Mouse (Mus musculus): ENCODE measurements around the gene Pam.
"Not testable (repeated sequence)": the region's sequence is repeated elsewhere in the genome, so short reads cannot be mapped to it uniquely, and the experiment has no call there.

Gene Pam

DNA sequence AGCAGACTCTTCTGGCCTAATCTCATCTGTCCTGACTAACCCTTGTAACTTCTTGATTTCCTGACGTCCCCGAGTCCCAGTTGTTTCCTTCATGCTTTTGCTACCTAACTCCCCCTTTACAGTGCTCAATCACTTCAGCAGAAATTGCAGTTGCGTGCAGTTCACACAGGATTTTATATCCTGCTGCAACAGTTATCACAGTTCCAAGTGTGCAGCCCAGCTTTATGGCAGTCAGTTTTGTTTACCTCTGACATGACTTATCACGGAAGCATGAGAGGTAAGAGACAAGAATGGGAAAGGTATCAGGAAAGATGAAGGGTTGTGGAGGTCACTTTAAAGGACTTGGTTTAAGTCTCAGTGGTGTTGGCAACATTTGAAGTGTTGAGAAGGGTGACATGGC lies 125.7 kb downstream of the Pam start:
- DNase-seq (ENCODE audit: low read depth, low spot score), result no peak

DNA sequence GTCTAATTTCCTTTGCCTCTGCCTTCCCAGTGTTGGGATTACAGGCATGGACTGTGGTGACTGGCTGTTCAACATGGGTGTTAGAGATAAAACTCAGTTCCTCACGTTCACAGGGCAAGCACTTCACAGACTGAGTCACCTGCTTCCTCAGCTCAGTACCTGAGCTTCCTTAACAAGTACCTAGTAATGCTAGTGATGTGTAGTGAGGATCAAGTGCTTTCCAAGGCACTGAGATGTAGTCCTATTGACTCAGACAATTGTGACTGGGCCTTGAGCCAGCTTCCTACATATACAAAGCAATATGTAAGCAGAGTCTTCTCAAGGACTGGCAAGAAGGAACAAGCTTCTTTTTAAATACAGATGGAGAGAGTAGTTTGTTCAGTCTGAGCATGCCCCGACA lies 131.7 kb downstream of the Pam start:
- no peak for DNase-seq (ENCODE audit: low read depth, low spot score)

DNA sequence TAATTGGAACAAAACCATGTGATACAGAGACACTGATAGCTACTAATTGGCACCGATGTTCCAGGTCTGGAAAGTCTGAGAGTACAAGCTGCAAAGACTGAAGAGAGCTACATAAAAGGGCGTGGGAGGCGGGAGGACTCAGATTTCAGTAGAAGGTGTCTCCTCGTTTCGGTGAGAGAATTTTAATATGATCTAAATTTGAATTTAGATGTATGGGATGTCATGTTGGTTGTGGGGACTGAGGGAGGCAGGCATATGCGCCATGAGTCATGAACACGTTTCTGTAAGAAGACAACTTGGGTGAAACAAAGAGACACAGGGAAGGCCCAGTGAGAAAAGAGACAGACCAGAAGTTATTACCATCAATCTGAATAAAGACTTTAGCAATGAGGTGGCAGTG lies 133.3 kb downstream of the Pam start:
- no peak for DNase-seq (ENCODE audit: low read depth, low spot score)

DNA sequence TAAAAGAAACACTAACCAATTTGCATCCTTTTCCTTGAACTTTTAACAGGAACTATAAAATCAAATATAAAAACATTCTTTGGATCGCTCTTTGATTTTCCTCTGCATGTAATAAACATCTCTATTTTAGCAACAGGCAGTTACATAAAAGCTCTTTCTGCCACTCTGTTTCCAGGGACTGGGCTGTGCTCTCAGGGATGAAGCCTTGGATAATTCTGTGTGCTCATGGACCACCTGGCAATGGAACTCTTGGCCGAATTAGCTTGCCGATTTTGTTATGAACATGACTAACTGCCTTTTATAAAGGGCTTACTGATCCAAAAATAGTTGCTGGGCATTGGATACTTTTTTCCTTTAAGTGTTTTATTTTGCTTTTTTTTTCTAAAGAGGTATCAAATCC lies 134.8 kb downstream of the Pam start:
- no peak for DNase-seq (ENCODE audit: low read depth, low spot score)

DNA sequence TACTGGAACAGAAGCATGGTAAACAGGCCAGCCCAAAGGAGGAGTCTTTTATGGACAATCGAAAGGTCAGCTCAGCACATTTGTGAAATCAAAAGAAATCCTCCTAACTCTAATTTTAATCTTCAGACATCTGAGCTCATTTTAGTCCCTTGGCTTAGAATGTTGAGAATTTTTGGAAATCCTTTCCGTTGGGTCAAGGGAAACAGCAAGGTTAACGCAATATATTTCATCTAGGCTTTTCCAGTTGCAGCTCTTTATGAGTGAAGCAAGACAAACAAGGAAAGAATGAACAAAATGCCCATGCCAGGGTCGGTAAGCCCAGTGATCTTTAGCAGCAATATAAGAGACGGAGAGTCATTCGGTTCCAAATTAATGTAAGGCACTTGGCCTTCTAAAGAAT lies 135.3 kb downstream of the Pam start:
- DNase-seq (ENCODE audit: low read depth, low spot score), result no peak

DNA sequence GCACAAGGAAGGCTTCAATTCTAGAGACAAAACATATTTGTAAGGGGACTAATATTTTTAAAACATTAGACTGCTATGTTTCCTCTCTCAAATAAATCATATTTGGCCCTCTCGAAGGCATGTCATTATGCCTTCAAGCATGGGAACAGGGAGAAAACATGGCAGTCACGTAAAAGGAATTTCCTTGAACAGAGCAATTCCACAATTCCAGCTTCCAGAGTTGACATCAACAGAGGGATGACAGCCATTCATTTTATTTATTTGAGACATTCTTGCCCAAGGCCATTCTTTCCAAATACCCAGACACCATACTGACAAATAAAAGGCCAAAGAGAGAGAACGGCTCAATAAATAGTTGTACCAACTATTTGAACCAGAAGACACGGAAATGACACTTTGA lies 136.7 kb downstream of the Pam start:
- no peak for DNase-seq (ENCODE audit: low read depth, low spot score)

DNA sequence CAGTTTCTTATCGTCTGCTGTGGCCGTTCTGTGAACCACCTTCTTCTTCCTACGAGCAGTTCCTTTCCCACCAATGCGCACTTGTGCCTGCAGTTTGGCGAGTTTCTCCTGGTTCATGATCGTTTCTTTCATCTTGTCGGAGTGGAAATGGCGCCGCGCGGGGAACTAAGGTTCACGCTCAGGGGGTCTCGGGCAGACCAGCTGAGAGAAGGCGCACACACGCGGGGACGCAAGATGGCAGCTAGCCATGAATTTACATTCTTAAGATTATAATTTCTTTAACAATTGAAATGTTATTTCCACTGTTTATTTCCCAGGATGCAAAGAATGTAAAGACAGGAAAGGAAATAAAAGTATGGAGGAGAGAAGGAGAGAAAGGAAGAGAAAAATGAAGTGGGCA lies 146.2 kb downstream of the Pam start:
- not testable (repeated sequence) for DNase-seq (ENCODE audit: low read depth, low spot score)

DNA sequence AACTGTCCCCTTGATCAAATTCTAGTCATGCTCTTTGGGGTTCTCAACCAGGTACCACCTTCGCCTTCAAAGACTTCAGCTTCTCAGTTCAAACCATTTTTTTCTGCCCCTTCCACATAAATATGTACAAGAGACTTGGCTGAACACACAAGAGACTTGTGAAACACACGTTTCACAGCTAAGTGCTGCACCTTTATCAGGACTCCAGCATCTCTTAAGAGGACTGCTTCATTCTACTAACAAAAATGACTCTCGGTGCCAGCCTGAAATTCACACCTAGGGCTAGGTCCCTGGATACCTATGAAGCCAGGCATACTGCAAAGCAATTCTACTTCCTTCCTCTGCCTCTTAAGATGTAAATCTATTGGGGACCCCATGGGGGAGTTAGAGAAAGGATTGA lies 148.3 kb downstream of the Pam start:
- no peak for DNase-seq (ENCODE audit: low read depth, low spot score)

DNA sequence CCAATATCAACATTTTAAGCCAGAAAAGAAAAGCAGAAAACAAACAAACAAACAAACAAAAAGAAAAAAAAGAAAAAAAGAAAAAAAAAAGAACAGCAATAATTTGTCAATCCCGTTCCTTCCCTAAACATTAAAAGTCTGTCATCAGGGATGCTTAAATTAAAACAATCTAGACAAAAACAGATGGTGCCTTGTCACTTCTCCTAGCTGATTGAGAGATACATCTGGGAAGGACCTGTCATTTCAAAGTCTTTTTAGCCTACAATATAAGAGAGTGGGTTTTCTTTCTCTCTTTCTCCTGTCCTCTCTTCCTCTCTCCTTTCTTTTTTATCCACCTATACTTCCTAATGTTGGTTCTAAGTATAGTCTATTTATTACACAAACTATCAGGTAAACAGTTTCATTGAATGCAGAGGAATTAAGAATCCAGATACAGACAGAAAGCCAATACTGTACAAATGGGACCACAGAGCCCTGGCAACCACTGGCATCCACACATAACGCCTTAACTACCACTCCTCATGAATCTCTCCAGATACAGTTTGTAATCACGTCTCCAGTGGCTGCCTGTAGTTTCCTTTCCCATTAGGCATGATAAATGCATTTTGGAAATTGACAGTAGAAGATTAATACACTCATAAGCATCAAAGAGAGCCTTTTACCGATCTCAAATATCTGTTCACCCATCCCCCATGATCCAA lies 151.4 kb downstream of the Pam start:
- DNase-seq (ENCODE audit: low read depth, low spot score), result no peak

DNA sequence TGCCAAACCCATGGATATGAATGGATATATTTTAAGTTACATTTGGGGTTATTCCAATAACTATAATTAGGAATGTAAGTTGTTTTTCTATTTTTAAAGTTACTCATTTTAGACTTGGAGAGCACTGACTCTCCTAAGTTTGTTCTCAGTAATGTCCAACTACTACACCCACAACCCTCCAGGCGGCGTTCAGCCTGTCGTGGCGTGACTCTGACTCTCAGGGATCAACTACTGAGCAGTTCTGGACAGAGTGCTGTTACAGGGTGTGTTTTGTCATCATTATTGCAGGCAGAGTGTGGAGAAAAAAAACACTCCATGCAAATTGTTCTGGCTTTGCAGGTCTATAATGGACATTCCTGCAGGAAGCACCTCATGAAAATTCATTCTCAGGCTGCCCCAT lies 152.0 kb downstream of the Pam start:
- no peak for DNase-seq (ENCODE audit: low read depth, low spot score)

DNA sequence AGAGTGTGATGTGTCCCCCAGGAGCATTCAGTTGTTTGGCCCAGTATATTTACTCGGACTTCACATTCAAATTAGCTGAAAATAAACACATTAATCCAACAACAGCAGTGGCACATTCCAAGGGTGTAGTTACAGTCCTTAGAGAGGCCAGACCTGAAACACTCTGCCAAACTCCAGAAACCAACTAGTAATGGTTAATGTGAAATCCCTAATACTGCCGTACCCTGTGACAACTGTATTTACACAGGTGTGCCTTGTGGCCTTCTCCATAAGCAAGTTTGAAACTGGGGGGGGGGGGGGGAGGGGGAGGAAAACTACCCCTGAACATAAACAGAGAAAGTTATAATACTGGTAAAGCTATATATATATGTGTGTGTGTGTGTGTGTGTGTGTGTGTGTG lies 152.5 kb downstream of the Pam start:
- no peak for DNase-seq (ENCODE audit: low read depth, low spot score)

DNA sequence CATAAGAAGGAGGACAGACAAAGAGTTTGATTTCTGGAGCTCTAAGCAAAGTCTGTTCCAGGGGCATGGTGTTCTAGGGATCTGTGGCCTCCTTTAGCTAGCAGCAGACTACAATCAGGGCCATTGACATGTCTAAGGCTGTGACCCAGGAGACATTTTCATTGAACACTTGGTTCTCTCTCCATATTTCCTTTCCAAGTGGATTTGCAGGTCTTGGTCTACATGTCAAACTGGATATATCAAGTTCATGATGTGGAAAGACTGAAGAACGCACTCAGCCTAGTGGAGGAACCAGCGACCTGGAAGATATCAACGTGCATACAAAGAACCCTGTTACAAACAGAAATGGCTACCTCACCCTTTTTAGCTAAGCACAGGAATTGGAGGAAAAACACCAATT lies 156.9 kb downstream of the Pam start:
- DNase-seq (ENCODE audit: low read depth, low spot score), result no peak

DNA sequence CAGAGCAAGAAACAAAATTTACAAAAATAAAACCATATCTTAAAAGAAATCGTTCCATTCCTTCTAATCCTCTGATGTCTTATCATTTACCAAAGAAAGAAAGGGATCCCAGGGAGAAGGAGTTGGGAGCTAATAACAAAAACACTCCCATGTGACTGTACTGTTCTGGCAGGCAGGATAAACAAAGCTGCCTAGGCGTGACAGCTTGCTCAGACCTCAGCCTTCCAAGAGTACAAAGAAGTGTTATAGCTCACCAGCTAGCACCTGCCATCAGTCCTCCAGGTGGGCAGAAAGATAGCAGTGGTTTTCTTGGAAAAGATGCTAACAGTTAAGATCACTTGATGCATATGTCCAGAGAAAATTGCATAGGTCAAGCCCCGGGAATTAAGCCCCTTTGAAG lies 157.4 kb downstream of the Pam start:
- DNase-seq (ENCODE audit: low read depth, low spot score), result no peak

DNA sequence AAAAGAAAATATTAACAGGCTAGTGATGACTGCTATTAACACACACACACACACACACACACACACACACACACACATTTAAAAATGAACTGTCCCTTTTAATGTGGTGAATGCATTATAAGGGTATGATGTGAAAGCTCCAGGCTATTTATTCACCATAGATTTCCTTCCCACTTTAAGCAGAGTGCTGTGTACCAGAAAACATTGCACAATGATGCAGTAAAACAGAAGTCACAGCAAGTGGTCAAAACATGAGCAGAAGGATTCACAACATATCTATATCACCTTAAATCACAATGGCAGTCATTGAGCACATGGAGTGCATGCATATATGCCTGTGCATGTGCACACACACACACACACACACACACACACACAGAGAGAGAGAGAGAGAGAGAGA lies 160.5 kb downstream of the Pam start:
- DNase-seq (ENCODE audit: low read depth, low spot score), result no peak

DNA sequence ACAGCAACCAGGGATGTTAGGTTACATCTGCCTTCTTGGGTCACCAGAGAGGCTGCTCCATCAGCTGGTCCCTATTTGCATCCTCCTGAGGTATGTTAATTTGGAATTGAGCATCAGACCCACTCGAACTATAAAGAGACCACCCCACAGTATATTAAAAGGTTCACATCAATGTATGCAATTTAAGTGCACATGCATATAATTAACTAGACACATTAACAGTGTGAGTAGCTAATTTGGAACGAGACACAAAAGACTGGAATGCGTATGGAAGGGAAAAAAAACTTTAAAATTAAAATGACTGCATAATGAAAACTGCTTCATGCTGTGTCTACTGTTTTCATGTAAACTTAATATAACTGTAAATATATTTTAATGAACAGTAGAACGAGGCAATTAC lies 164.2 kb downstream of the Pam start:
- DNase-seq (ENCODE audit: low read depth, low spot score), result no peak

DNA sequence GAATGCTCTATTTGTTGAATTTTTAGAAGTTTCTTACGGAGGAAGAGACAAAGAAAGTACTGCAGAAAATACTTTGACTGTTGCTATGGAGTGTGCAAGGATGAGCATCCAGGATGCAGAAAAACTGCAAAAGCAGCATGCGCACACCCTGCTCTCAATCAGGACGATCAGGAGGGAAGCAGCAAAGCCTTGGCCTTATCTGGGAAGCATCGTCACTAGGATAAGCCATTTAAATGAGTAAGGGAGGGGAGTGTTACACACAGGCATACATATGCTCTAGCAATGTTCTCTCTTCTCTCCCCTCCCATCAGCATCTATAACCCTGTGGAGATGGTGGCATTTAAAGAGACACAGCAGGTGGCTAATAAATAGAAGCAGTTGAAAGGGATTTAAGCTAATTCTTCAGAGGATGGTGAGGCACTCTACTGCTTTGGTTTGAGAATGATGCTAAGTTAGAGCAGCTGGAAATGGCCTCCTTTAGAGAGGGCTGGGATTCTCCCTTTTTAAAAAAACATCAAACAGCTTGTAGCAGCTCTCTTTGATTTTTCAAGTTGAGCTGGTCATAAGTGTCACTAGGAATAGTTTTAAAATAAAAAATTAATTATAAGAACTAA lies 165.9 kb downstream of the Pam start:
- DNase-seq (ENCODE audit: low read depth, low spot score), result no peak

DNA sequence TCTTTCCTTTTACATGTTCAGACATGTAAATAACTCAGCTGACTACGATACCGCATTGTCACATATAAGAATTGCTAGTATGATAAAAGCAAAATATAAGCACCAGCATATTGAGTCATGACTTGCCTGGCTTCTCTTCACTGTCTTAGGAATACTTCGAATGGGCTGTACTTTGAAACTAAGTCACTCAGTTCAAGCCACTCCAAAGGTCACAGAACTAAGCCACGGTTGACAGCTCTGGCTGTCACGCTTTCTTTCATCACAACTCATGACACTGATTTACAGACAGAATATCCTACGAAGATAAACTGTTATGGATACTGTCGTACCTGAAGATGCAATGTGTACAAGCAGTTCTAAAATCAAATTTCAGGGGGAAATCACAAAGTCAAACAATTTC lies 168.7 kb downstream of the Pam start:
- no peak for DNase-seq (ENCODE audit: low read depth, low spot score)

DNA sequence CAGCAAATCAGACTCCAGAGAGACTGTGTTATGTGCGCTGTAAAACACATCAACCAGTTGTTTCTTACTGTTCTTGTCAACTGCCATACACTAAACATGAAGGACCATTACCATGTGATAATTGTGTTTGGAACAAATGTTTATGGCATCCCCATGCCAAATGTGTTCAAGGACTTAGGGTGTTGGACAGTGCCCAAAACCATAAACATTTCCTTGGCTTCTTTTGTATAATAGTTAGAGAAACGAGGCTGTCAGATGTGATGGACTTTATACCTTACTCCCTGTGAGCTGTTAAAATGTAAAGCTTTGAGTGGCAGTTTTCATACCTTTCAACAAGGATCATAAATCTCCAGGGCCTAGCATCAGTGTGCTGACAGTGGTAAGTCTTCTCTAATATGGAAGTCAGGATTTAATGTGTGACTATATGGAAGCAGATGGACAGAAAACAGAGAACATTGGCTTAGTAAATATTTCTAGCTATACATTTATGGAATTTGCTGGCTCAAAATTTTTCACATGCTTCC lies 169.4 kb downstream of the Pam start:
- DNase-seq (ENCODE audit: low read depth, low spot score), result no peak

DNA sequence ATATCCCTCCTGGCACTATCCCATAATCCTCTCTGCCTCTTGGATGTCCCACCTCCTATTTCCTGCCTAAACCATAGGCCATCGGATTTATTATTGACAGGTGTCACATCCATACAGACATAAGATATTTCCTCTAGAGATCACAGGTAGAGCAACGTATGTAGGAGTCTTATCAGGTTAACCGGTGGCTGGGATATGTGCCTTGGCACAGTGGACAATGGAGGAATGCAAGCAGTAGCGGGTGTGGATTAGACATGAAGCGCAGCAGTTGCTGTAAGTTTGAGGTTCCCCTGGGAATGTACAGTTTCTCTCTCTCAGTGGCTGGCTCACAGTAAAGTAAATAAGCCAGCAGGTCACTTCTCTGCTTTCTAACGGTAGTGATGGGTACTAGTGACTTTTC lies 173.1 kb downstream of the Pam start:
- DNase-seq (ENCODE audit: low read depth, low spot score), result no peak

DNA sequence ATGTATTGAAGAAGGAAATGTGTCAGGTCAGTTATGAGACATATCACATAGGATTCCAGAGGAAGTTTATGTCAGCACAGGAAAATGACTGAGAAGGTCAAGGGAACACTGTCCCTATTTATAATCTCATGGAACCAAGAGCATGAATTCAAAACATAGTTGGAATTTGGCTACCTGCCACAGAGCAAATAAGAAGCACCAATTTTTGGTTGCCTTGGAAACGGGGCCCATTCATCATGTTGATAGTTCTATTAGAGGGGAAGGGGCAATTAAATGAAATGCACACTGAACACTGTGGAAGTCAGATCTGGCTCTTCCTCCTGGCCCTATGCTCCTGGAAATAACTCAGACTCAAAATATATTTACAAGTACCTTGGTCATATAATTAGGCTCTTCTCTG lies 173.6 kb downstream of the Pam start:
- no peak for DNase-seq (ENCODE audit: low read depth, low spot score)

DNA sequence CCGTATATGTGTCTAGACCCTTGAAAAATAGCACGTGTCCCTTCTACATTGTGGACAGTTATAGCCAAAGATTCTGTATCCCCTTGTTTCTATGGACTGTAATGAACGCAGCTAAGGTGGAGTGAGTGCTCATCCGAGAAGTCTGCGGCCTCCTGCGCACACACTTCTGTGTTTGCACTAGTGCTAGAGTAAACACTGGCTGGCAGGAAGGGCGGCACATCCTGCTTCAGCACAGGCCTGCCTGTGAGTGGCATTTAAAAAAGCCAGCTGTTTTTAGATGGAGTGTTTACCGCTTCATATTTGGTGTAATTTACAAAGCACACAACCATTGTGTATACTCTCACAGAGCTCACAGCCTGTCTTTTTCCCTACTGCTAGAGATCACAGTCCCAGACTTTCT lies 177.0 kb downstream of the Pam start:
- DNase-seq (ENCODE audit: low read depth, low spot score), result no peak

DNA sequence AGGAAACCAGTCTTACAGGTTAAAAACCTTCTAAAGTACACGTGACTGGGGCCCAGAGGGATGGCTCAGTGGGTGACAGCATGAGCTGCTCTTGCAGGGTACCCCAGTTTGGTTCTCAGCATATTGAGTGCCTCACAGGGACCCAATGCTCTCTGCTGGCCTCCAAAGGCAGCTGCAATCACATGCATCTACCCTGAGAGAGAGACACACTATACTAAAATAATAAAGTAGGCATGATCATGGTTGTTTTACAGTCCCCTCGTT lies 178.5 kb downstream of the Pam start:
- no peak for DNase-seq (ENCODE audit: low read depth, low spot score)

DNA sequence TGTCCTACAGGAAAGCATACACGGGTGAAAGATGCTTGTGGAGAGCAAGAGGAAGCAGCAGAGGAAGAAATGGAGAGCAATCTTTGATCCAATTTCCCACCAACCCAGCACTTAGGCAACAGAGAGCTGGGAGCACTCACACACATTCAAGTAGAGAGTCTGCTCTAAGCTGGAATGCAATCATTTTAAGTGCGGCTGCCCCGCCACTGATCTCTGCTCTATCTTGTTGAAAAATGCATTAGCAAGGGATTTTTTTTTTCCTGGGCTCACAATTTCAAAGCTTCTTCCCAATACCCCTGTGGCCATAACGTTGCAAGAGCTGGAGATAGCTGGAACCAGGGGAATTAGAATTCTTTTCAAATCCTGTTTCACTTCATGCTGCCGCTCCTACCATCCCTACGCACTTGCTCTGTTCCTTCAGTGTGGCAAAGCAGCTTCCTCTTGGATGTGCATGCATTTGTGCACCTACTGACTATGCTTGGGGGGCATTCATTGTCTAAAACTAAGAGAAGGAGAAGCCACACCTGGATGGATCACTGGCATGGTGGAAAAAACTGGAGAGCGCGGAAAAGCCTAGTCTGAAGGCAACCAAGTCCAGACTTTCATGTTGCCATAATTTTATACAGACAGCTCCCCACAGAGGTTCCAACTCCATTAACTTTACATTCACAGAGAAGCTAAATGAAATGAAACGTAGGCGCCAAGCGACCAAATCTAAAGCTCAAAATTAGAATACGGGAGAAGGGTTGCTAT lies 179.1 kb downstream of the Pam start:
- DNase-seq (ENCODE audit: low read depth, low spot score), result no peak
